Mouse (Mus musculus) erythroblast, embryonic 14.5 days (primary cell): ENCODE data around the gene Ttc29. TPM values are rescaled to one million over a fixed set of nuclear protein-coding genes. Genes with fewer than 3 reads are reported as not detected.

ENCODE experiments used
- H3K27me3 ChIP-seq: 2 replicates; pipeline ENCODE4 v1.6.1; 2012; ENCODE audit warnings: inconsistent platforms; ENCODE audit not compliant: control insufficient read depth
- H3K36me3 ChIP-seq: 2 replicates; pipeline ENCODE4 v1.6.1; 2012; ENCODE audit warnings: mild to moderate bottlenecking, inconsistent platforms; ENCODE audit not compliant: control insufficient read depth
- H3K4me1 ChIP-seq: 2 replicates; pipeline ENCODE4 v1.6.1; 2012; ENCODE audit warnings: inconsistent platforms; ENCODE audit not compliant: control insufficient read depth
- H3K4me3 ChIP-seq: replicated peaks from 2 replicates; pipeline ENCODE3; 2012; ENCODE audit warnings: moderate library complexity, mild to moderate bottlenecking, inconsistent platforms
- H3K9me3 ChIP-seq: 2 replicates; pipeline ENCODE4 v1.6.1; 2012; ENCODE audit warnings: low read length, inconsistent platforms, mixed read lengths; ENCODE audit not compliant: control insufficient read depth
- GATA1 ChIP-seq: IDR thresholded peaks from 2 replicates; pipeline ENCODE4 v1.6.1; 2012; ENCODE audit warnings: low read length, inconsistent platforms, mixed read lengths
- TAL1 ChIP-seq: IDR thresholded peaks from 3 replicates; pipeline ENCODE4 v1.6.1; 2012; ENCODE audit warnings: low read length, inconsistent platforms, mixed read lengths
- polyA plus RNA-seq: library from polyadenylated mRNA; stranded (reverse); fragments of >175 nt; gene quantifications from 2 replicates; pipeline ENCODE4 v1.2.3, GENCODE M21; 2012

The Ttc29 gene
- polyA plus RNA-seq, 1 experiment, result not detected

- TF ChIP-seq TAL1 (no peak), GATA1 (no peak)
- peaks cover 83% of the 10 kb centered on the region for H3K27me3 ChIP-seq
- no peak overlapping the region for H3K4me3 ChIP-seq
- no peaks in the 10 kb centered on the region for H3K36me3 ChIP-seq
- H3K4me1 ChIP-seq, result no peaks in the 10 kb centered on the region
- H3K9me3 ChIP-seq, result no peaks in the 10 kb centered on the region; the same call in 1 of the 2 replicates
These were observed 223.6 kb downstream of the Ttc29 start for GRCm38 (mm10) chr8:78436661-78437060.

- Histone ChIP-seq H3K9me3 (no peaks in the 10 kb centered on the region; the same call in 1 of the 2 replicates), H3K4me1 (no peaks in the 10 kb centered on the region), H3K27me3 (peaks cover 77% of the 10 kb centered on the region), H3K4me3 (no peak overlapping the region), H3K36me3 (no peaks in the 10 kb centered on the region)
- TF ChIP-seq TAL1 (no peak), GATA1 (no peak)
These were observed 224.3 kb downstream of the Ttc29 start for GRCm38 (mm10) chr8:78437140-78438045.

- H3K4me3 ChIP-seq, result no peak overlapping the region
- H3K36me3 ChIP-seq, result no peaks in the 10 kb centered on the region
- H3K4me1 ChIP-seq, result no peaks in the 10 kb centered on the region
- TF ChIP-seq GATA1, result no peak
- TF ChIP-seq TAL1, result no peak
- H3K27me3 ChIP-seq, result peaks cover 70% of the 10 kb centered on the region
- no peaks in the 10 kb centered on the region; the same call in 1 of the 2 replicates for H3K9me3 ChIP-seq
These were observed 225.0 kb downstream of the Ttc29 start for GRCm38 (mm10) chr8:78438121-78438520.

GRCm38 (mm10) chr8:78442781-78443180 is 229.7 kb downstream of the Ttc29 start:
- H3K4me1 ChIP-seq, result no peaks in the 10 kb centered on the region
- peaks cover 26% of the 10 kb centered on the region for H3K27me3 ChIP-seq
- no peaks in the 10 kb centered on the region for H3K9me3 ChIP-seq
- no peak overlapping the region for H3K4me3 ChIP-seq
- H3K36me3 ChIP-seq, result no peaks in the 10 kb centered on the region
- no peak for TF ChIP-seq GATA1
- TF ChIP-seq TAL1, result no peak

Other genes with a start within 250 kb of the Ttc29 start
- not detected in 2 replicates for gene Pou4f2, start 223.3 kb downstream of the Ttc29 start, polyA plus RNA-seq